Mouse (Mus musculus) T-helper 1 cell (primary cell): ENCODE measurements around the gene Mrgpra2b.
"Not testable (repeated sequence)": the region's sequence is repeated elsewhere in the genome, so short reads cannot be mapped to it uniquely, and the experiment has no call there.

Experiments used
- in situ Hi-C: fragments of 300-600 bp; cut with MboI, MseI; formaldehyde crosslinking; loops from one replicate; pipeline ENCODE4 v1.15.1; 2025; ENCODE audit warnings: high pct_unique_total_duplicates

The Mrgpra2b gene

DNA sequence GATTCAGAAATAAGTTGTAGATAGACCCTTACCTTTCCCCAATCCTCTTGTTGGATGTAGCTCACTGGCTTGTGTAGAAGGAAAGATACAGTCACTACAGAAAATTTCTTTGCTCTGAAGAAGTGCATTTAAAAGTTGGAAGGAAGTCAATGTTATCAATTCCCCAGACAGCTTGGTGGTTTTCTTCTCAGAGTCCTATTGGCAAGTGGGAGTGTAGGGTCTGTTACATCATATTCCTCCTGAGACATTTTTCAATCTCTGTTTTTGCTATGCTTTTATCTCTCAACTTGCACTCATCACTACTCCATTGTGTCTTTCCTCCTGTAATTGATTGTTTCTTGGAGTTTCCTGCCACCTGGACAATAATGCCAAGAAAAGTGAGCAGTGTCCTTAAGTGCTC lies at the start of gene Mrgpra2b:
Gene Mrgpra2b (minus strand): TSS at position 101 of the 400 bp plus-strand sequence.
- in situ Hi-C loops, result no loop called here

GRCm38 (mm10) chr7:47516379-47516778 lies 12.3 kb downstream of the Mrgpra2b start:
- in situ Hi-C loops, result no loop called here

DNA sequence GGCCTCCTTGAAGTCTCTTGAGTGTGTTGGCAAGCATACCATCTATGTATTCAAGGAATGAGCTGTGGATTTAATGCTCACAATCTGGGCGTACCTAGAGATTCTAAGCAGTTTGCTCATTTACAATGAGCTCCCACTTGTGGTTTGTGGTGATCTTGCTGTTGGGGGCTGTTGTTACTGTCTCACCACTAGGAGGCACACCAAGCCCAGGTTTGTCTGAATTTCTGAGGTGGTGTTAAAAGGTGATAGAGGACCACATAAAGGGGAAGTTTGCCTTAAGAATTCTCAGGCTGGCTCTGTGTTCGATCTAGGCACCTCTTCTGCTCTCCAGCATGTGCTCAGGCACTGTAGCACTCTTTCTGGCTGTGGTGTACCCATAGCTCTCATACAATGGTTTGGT lies 13.6 kb downstream of the Mrgpra2b start:
- in situ Hi-C loops, result no loop called here

- in situ Hi-C loops, result no loop called here
Measured at GRCm38 (mm10) chr7:47502953-47503352, 25.7 kb downstream of the Mrgpra2b start.

DNA sequence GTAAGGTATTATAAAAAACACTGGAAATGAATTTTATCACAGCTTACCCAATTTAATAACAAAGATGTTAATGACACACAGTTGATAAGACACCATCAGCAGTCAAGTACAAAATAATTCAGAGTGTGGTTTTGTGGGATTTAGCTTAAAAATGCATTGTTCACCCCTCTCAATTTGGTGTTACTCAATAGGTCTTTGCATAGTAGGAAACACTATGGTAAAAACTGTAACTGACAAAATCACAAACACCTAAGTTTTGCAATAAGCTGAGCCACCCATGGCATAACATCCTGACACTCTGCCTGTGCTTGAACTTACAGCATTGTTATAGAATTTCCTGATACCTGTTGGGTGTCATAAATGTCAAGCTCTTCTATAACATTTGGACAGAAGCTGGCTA lies 37.4 kb downstream of the Mrgpra2b start:
- in situ Hi-C loops, result loop anchor here (5.0 kb wide), 1 partner anchor 39 kb away; the partner anchor contains the start of gene Mrgpra2a

DNA sequence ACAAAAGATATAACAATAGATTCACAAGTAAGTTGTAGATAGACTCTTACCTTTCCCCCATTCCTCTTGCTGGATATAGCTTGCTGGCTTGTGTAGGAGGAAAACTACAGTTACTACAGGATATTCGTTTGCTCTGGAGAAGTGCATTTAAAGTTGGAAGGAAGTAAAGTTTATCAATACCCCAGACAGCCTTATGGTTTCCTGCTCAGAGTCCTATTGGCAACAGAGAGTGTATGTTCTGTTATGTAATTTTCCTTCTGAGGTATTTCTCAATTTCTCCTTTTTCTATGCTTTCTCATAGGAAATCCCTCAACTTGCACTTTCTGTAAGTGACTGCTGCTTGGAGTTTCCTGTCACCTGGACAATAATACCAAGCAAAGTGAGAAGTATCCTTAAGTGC lies 39.2 kb downstream of the Mrgpra2b start:
- in situ Hi-C loops, result not testable (repeated sequence)

DNA sequence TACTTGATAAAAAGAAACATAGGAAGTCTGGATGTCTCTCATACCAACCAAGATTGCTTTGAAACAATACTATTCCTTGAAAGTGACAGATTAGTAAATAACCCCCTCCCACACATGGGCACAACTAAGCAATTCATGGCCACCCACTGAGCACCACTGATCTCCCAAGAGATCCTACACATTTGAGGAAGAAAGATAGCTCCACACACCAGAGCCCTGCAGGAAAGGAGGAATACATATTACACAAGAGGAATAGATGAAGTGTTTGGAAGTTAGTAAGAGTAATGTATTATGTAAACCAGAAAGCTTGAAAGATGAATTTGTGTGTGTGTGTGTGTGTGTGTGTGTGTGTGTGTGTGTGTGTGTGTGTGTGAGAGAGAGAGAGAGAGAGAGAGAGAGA lies 45.5 kb downstream of the Mrgpra2b start:
- in situ Hi-C loops, result not testable (repeated sequence)

GRCm38 (mm10) chr7:47473904-47474303 lies 54.8 kb downstream of the Mrgpra2b start:
- in situ Hi-C loops, result loop anchor here (5.0 kb wide), 1 partner anchor 37 kb away; no protein-coding TSS in a partner anchor

GRCm38 (mm10) chr7:47465278-47465981 lies 63.2 kb downstream of the Mrgpra2b start:
- in situ Hi-C loops, result not testable (repeated sequence)

DNA sequence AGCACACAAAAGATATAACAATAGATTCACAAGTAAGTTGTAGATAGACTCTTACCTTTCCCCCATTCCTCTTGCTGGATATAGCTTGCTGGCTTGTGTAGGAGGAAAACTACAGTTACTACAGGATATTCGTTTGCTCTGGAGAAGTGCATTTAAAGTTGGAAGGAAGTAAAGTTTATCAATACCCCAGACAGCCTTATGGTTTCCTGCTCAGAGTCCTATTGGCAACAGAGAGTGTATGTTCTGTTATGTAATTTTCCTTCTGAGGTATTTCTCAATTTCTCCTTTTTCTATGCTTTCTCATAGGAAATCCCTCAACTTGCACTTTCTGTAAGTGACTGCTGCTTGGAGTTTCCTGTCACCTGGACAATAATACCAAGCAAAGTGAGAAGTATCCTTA lies 76.6 kb downstream of the Mrgpra2b start, which contains the start of gene Mrgpra2a:
Gene Mrgpra2a (minus strand): TSS at position 125 of the 400 bp plus-strand sequence.
- in situ Hi-C loops, result loop anchor here (5.0 kb wide), 1 partner anchor 40 kb away; no protein-coding TSS in a partner anchor

DNA sequence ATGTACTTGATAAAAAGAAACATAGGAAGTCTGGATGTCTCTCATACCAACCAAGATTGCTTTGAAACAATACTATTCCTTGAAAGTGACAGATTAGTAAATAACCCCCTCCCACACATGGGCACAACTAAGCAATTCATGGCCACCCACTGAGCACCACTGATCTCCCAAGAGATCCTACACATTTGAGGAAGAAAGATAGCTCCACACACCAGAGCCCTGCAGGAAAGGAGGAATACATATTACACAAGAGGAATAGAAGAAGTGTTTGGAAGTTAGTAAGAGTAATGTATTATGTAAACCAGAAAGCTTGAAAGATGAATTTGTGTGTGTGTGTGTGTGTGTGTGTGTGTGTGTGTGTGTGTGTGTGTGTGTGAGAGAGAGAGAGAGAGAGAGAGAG lies 82.9 kb downstream of the Mrgpra2b start:
- in situ Hi-C loops, result not testable (repeated sequence)

- in situ Hi-C loops, result loop anchor here (5.0 kb wide), 1 partner anchor 36 kb away; no protein-coding TSS in a partner anchor
Measured at GRCm38 (mm10) chr7:47436463-47436862, 92.2 kb downstream of the Mrgpra2b start.

DNA sequence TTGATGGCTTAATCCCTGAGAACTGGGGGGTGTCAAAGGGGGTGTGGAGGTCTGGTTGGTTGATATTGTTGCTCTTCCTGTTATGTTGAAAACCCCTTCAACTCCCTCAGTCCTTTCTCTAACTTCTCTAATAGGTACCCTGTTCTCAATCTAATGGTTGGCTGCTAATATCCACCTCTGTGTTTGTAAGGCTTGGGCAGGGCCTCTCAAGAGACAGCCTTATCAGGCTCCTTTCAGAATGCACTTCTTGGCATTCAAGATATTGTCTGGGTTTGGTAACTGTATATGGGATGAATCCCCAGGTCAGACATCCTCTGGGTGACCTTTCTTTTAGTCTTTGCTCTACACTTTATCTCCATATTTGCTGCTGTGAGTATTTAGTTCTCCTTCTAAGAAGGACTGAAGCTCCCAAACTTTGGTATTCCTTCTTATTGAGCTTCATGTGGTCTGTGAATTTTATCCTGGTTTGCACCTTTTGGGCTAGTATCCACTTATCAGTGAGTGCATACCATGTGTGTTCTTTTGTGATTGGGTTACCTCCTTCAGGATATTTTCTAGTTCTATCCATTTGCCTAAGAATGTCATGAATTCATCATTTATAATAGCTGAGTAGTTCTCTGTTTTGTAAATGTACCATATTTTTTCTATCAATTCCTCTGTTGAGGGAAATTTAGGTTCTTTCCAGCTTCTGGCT lies 100.7 kb downstream of the Mrgpra2b start:
- in situ Hi-C loops, result not testable (repeated sequence)
